ENCODE assay signal across 9 mouse cellular contexts in the genomic region with DNA sequence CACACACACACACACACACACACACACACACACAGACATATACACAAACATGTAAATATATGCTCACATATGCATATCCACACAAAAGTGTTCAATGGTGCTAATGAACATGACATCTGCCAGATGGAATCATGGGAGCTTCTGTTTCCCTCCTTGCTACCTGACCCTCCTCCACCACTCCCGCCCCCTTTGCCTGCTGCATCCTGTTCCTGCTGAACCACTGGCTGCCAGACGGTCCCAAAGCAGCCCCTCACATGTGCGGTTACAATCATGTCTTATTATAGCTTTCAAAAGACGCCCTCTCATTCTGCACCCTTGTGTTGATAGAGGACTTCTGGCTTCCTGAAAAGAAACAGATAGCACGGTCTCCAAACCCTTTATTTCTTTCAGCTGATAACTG.
DNase-seq lines count a peak whose midpoint lies in the region; ATAC-seq and TF ChIP-seq lines count a peak whose summit lies in the region.
"Had no signal": no experiment of that assay in that cellular context is flagged by ENCODE, and none has a peak within 500 bp of the region (broad histone marks: within the 10 kb centered on the region; RNA-seq: fewer than 3 reads in every experiment).

No protein-coding gene starts in this region.

- ATAC-seq in kidney, embryonic 15.5 days (replicated peaks; ENCODE audit: low FRiP score): no peak

- H3K4me3 ChIP-seq in kidney, embryonic 15.5 days (replicated peaks): no peak overlapping the region
- no peak overlapping the region for H3K4me3 ChIP-seq in kidney, adult 2 months (ENCODE audit: insufficient read depth, low read depth, low read length)
- no peak overlapping the region for H3K4me3 ChIP-seq in layer of hippocampus, adult 2 months
- H3K4me3 ChIP-seq: neural tube, embryonic 12.5 days; stomach, embryonic 15.5 days had no signal

- no peak for DNase-seq in kidney, adult 2 months
- DNase-seq in brain, adult 2 months (ENCODE audit: low read depth, low spot score): peak; percentile 69
- peak; percentile 76 for DNase-seq in brain, embryonic 14.5 days (ENCODE audit: low read depth)
- peak; percentile 34 to 37 for DNase-seq in layer of hippocampus, adult 2 months (ENCODE audit: low spot score in 2 of 2)
- DNase-seq in T-cell, adult 2 months (ENCODE audit: low spot score): no peak
- no peak for DNase-seq in spleen, postnatal 36 days (ENCODE audit: low spot score in 2 of 2)

- no peaks in the 10 kb centered on the region for H3K4me1 ChIP-seq in kidney, embryonic 15.5 days
- no peaks in the 10 kb centered on the region for H3K4me1 ChIP-seq in kidney, adult 2 months (ENCODE audit: control insufficient read depth, insufficient read depth, low read length)
- H3K4me1 ChIP-seq: neural tube, embryonic 12.5 days; stomach, embryonic 15.5 days had no signal

- no peaks in the 10 kb centered on the region for H3K27me3 ChIP-seq in kidney, embryonic 15.5 days
- H3K27me3 ChIP-seq in kidney, adult 2 months (replicated peaks; ENCODE audit: control insufficient read depth, insufficient read depth, low read length): no peaks in the 10 kb centered on the region
- H3K27me3 ChIP-seq: neural tube, embryonic 12.5 days; stomach, embryonic 15.5 days had no signal

- no peaks in the 10 kb centered on the region for H3K36me3 ChIP-seq in kidney, embryonic 15.5 days
- H3K36me3 ChIP-seq in kidney, adult 2 months (ENCODE audit: control insufficient read depth, insufficient read depth, low read length): no peaks in the 10 kb centered on the region
- H3K36me3 ChIP-seq: neural tube, embryonic 12.5 days; stomach, embryonic 15.5 days had no signal

- no peak for TF ChIP-seq POLR2A in kidney, adult 2 months (IDR thresholded peaks at IDR 0.05; ENCODE audit: low read depth, low read length)
- no peak for TF ChIP-seq POLR2A in brain, embryonic 14.5 days (IDR thresholded peaks at IDR 0.05; ENCODE audit: borderline replicate concordance, extremely low read depth, insufficient read depth, insufficient read length, poor library complexity, severe bottlenecking)

- peak overlapping the region; percentile 15; the same call in 1 of the 2 replicates for H3K4me2 ChIP-seq in kidney, embryonic 15.5 days
- H3K4me2 ChIP-seq: neural tube, embryonic 12.5 days; stomach, embryonic 15.5 days had no signal

- no peaks in the 10 kb centered on the region for H3K9me3 ChIP-seq in kidney, embryonic 15.5 days (replicated peaks)
- H3K9me3 ChIP-seq: neural tube, embryonic 12.5 days; stomach, embryonic 15.5 days had no signal

- TF ChIP-seq CTCF in kidney, adult 2 months (conservative IDR thresholded peaks at IDR 0.05; ENCODE audit: insufficient read depth, insufficient read length, low read depth, low read length): no peak
- TF ChIP-seq CTCF in brain, embryonic 14.5 days (IDR thresholded peaks at IDR 0.05; ENCODE audit: borderline replicate concordance, extremely low read depth, insufficient read depth, insufficient read length): no peak
- no peak for TF ChIP-seq CTCF in layer of hippocampus, adult 2 months (conservative IDR thresholded peaks at IDR 0.05)

- 27% methylated on average over 5 of the region's 5 CpGs for WGBS in kidney, embryonic 15.5 days
- WGBS in kidney, adult 2 months: 21% methylated on average over 5 of the region's 5 CpGs

- H3K27ac ChIP-seq in kidney, embryonic 15.5 days: no peak overlapping the region
- H3K27ac ChIP-seq in kidney, adult 2 months (ENCODE audit: insufficient read depth, low read depth, low read length): no peak overlapping the region
- peak overlapping the region; percentile 46; the same call in 1 of the 2 replicates for H3K27ac ChIP-seq in layer of hippocampus, adult 2 months
- H3K27ac ChIP-seq: neural tube, embryonic 12.5 days; stomach, embryonic 15.5 days had no signal

- no peak overlapping the region for H3K9ac ChIP-seq in kidney, embryonic 15.5 days
- H3K9ac ChIP-seq: neural tube, embryonic 12.5 days; stomach, embryonic 15.5 days had no signal

Comparison
In these comparisons a context has a peak if more than half of its experiments do, and no peak if none do; other contexts are left out.
1. DNase-seq: peak in brain, adult 2 months (single experiment), brain, embryonic 14.5 days (single experiment) and layer of hippocampus, adult 2 months (2 of 2); none in kidney, adult 2 months (single experiment), T-cell, adult 2 months (single experiment) and spleen, postnatal 36 days (0 of 2).